Mouse (Mus musculus) cerebellum, adult 2 months (tissue): ENCODE data around the gene Hoxa3. TPM values are rescaled to one million over a fixed set of nuclear protein-coding genes. Genes with fewer than 3 reads are reported as not detected.

Source experiments
- DNase-seq, 2 experiments: peaks; one replicate each; pipeline ENCODE4 v3.0.0; 2021
- H3K27ac ChIP-seq: fragments of 200-500 bp; 2 replicates; pipeline ENCODE4 v1.5.1; 2012; ENCODE audit warnings: low read length, control low read depth, inconsistent platforms; ENCODE audit not compliant: insufficient read depth
- H3K27me3 ChIP-seq: fragments of 200-500 bp; 2 replicates; pipeline ENCODE4 v1.6.1; 2012; ENCODE audit warnings: inconsistent platforms, mild to moderate bottlenecking, low read length, moderate library complexity; ENCODE audit not compliant: control insufficient read depth, insufficient read depth
- H3K4me1 ChIP-seq: fragments of 200-500 bp; 2 replicates; pipeline ENCODE4 v1.6.1; 2011; ENCODE audit warnings: low read length; ENCODE audit not compliant: control insufficient read depth, insufficient read depth
- H3K4me3 ChIP-seq: fragments of 200-500 bp; replicated peaks from 2 replicates; pipeline ENCODE3; 2011; ENCODE audit warnings: mild to moderate bottlenecking, low read depth, low read length, control low read depth; ENCODE audit not compliant: insufficient read depth
- CTCF ChIP-seq: fragments of 200-500 bp; IDR thresholded peaks from 2 replicates; pipeline ENCODE4 v1.5.1; 2011; ENCODE audit warnings: low read depth, mild to moderate bottlenecking, control low read depth, low read length, moderate library complexity, borderline replicate concordance; ENCODE audit not compliant: insufficient read depth
- POLR2A ChIP-seq: fragments of 200-500 bp; IDR thresholded peaks from 2 replicates; pipeline ENCODE4 v1.6.1; 2011; ENCODE audit warnings: low read length, control low read depth, borderline replicate concordance; ENCODE audit not compliant: insufficient read depth
- WGBS: fragments of 180-500 bp; shearing (Covaris S2); methylation state at CpG from one replicate; pipeline ENCODE4 v1.1.7; 2018; 5-methylcytosine and 5-hydroxymethylcytosine counted together
- polyA plus RNA-seq: library from polyadenylated mRNA; depleted of rRNA; stranded (reverse); fragments of >200 nt; gene quantifications from 2 replicates; pipeline ENCODE4 v1.2.3, GENCODE M21; 2012

Gene Hoxa3
- polyA plus RNA-seq, 1 experiment: 2.2 TPM

DNA sequence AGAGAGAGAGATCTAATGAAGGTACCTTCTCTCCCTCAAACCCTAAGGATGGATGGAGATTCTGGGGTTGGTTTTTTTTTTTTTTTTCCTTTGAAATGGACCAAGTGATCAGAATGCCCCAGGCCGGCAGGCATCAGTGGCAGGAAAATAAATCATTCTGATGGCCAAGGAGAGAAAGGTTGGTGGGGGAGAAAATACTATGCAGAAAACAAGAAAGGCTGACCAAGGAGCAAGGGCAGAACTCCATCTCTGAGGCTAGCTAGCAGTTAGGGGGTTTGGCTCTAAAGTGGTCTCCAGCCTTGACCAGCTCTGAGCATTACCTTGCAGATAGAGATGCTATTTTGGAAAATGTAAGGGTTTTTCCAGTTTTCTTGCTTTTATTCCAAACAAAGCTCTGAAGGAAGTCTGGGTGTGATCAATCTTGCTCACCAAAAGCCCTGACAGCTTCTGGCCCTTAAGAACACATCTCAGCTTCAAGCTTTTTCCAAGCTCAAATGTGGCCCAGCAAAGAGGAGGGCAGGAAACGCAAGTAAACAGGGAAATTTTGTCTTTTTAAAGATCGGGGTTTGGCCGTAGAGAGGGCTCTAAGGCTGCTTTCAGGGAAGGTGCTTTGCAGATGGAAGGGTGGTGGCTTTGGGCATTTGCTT, 46.6 kb downstream of the Hoxa3 start:
- no peak overlapping the region for H3K27ac ChIP-seq
- no peak overlapping the region for H3K4me3 ChIP-seq
- WGBS: 7% methylated on average over 4 of the region's 4 CpGs
- no peak for TF ChIP-seq POLR2A
- TF ChIP-seq CTCF: no peak
- H3K27me3 ChIP-seq: peaks cover 18% of the 10 kb centered on the region; the same call in 1 of the 2 replicates
- no peak for DNase-seq
- H3K4me1 ChIP-seq: no peaks in the 10 kb centered on the region

GRCm38 (mm10) chr6:52165441-52166370, 47.4 kb downstream of the Hoxa3 start:
- no peak for TF ChIP-seq CTCF
- no peak for TF ChIP-seq POLR2A
- 2% methylated on average over 28 of the region's 28 CpGs for WGBS
- peaks cover 16% of the 10 kb centered on the region; the same call in 1 of the 2 replicates for H3K27me3 ChIP-seq
- H3K27ac ChIP-seq: no peak overlapping the region
- no peaks in the 10 kb centered on the region for H3K4me1 ChIP-seq
- DNase-seq: no peak
- H3K4me3 ChIP-seq: no peak overlapping the region

- WGBS: 6% methylated on average over 25 of the region's 25 CpGs
- Histone ChIP-seq H3K4me1 (no peaks in the 10 kb centered on the region), H3K27me3 (peaks cover 18% of the 10 kb centered on the region; the same call in 1 of the 2 replicates), H3K27ac (no peak within 1 kb of the TSS), H3K4me3 (no peak within 1 kb of the TSS)
- DNase-seq: no peak
- TF ChIP-seq POLR2A (no peak), CTCF (no peak)
Observed at GRCm38 (mm10) chr6:52164626-52165440, 48.3 kb downstream of the Hoxa3 start, which contains the start of gene Hoxa2. TSS of gene Hoxa2 (minus strand) at chr6:52164831.

DNA sequence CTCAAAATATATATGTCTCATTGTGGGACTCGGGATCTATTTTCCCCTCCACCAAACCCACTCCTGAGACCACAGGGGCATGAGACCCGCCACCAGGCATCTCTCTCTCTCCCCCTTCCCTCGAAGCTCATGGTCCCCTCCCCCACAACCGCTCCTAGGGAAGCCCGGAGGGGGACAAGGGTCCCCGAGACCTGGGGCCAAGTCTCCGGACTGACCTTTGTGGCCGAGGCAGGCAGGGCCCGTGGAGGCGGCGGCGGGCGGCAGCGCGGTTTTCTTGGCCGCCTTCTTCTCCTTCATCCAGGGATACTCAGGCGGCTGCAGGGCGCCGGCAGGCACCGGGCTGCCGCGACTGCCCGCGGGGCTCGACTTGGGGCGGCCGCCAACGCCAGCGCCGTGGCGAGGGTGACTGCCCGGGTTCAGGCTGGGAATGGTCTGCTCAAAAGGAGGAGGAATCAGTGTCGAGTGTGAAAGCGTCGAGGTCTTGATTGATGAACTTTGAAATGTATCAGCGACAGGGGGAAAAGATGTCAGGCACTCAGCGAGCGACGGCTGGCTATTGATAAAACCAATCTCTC, 49.0 kb downstream of the Hoxa3 start:
- Histone ChIP-seq H3K4me3 (no peak overlapping the region), H3K27me3 (peaks cover 20% of the 10 kb centered on the region; the same call in 1 of the 2 replicates), H3K27ac (no peak overlapping the region), H3K4me1 (no peaks in the 10 kb centered on the region)
- 2% methylated on average over 39 of the region's 39 CpGs for WGBS
- DNase-seq: no peak
- TF ChIP-seq POLR2A: no peak
- TF ChIP-seq CTCF: no peak

GRCm38 (mm10) chr6:52163366-52164031, 49.6 kb downstream of the Hoxa3 start:
- H3K4me1 ChIP-seq: no peaks in the 10 kb centered on the region; the same call in 1 of the 2 replicates
- 6% methylated on average over 17 of the region's 17 CpGs for WGBS
- no peak for DNase-seq
- H3K27me3 ChIP-seq: peaks cover 21% of the 10 kb centered on the region; the same call in 1 of the 2 replicates
- TF ChIP-seq POLR2A (no peak), CTCF (no peak)
- H3K27ac ChIP-seq: no peak overlapping the region
- no peak overlapping the region for H3K4me3 ChIP-seq

- Histone ChIP-seq H3K27me3 (peaks cover 24% of the 10 kb centered on the region; the same call in 1 of the 2 replicates), H3K4me1 (no peaks in the 10 kb centered on the region; the same call in 1 of the 2 replicates), H3K4me3 (no peak overlapping the region), H3K27ac (no peak overlapping the region)
- no peak for TF ChIP-seq CTCF
- TF ChIP-seq POLR2A: no peak
- 7% methylated on average over 14 of the region's 14 CpGs for WGBS
- DNase-seq: no peak
Observed at GRCm38 (mm10) chr6:52162611-52163365, 50.3 kb downstream of the Hoxa3 start.
